Mouse (Mus musculus) intestine, embryonic 16.5 days (tissue): ENCODE measurements around the gene Slit2. TPM values are rescaled to one million over a fixed set of nuclear protein-coding genes. Genes with fewer than 3 reads are reported as not detected.

Experiments used
- ATAC-seq: fragments of 200-750 bp; cut with Nextera tagmentation; 2 replicates; pipeline ENCODE4 v1.8.0; 2017; ENCODE audit warnings: moderate TSS enrichment, moderate library complexity
- H3K27ac ChIP-seq: fragments of 300-500 bp; sonication (generic); 2 replicates; pipeline ENCODE4 v1.5.1; 2014; ENCODE audit warnings: mild to moderate bottlenecking, low read length
- H3K27me3 ChIP-seq: fragments of 300-500 bp; sonication (generic); replicated peaks from 2 replicates; pipeline ENCODE4 v1.6.1; 2014; ENCODE audit warnings: low read length, control low read depth, mixed read lengths; ENCODE audit not compliant: control insufficient read depth, insufficient read depth
- H3K36me3 ChIP-seq: fragments of 300-500 bp; sonication (generic); 2 replicates; pipeline ENCODE4 v1.6.1; 2014; ENCODE audit warnings: low read length, control low read depth; ENCODE audit not compliant: control insufficient read depth, insufficient read depth
- H3K4me1 ChIP-seq: fragments of 300-500 bp; sonication (generic); 2 replicates; pipeline ENCODE4 v1.6.1; 2014; ENCODE audit warnings: low read length, control low read depth, mixed read lengths; ENCODE audit not compliant: control insufficient read depth, insufficient read depth
- H3K4me2 ChIP-seq: fragments of 300-500 bp; sonication (generic); 2 replicates; pipeline ENCODE4 v1.6.1; 2014; ENCODE audit warnings: low read depth, low read length, control low read depth
- H3K4me3 ChIP-seq: fragments of 300-500 bp; sonication (generic); 2 replicates; pipeline ENCODE4 v1.5.1; 2014; ENCODE audit warnings: mild to moderate bottlenecking, low read length
- H3K9ac ChIP-seq: fragments of 300-500 bp; sonication (generic); 2 replicates; pipeline ENCODE4 v1.6.1; 2014; ENCODE audit warnings: low read depth, low read length
- H3K9me3 ChIP-seq: fragments of 300-500 bp; sonication (generic); 2 replicates; pipeline ENCODE4 v1.6.1; 2016; ENCODE audit warnings: low read length, control low read depth; ENCODE audit not compliant: control insufficient read depth
- WGBS: fragments of 180-500 bp; shearing (Covaris S2); extraction: QIAGEN DNeasy Blood & Tissue Kit; methylation state at CpG from one replicate; pipeline ENCODE4 v1.1.7; 2014; 5-methylcytosine and 5-hydroxymethylcytosine counted together
- polyA plus RNA-seq: library from polyadenylated mRNA; unstranded; fragments of >200 nt; fragmentation: Nextera tagmentation; extraction: Ambion mirVana; gene quantifications from 2 replicates; pipeline ENCODE4 v1.2.1, GENCODE M21; 2015

Slit2 gene
- polyA plus RNA-seq, 1 experiment from 2014 or later = 11.6 TPM

DNA sequence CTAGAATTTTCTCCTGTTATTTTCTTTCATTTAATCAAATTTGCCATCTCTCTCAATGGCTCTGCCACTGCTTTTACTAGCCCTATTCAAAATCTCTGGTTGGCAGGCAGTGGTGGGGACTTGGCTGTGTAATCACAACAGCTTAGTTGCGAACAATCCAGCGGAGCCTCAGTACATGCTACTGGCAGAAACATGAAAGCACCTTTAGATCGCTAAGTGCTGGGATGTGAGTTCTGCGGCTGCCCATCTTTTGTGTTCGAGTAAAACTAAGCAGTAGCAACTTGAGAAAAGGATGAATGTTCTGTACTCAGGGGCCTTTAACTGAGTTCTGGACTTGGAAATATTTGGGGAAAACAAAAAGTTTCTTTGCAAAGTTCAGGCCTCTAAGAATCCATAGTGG is 139.7 kb downstream of the Slit2 start:
- no peaks in the 10 kb centered on the region for H3K36me3 ChIP-seq
- no peaks in the 10 kb centered on the region for H3K27me3 ChIP-seq
- H3K4me1 ChIP-seq = no peaks in the 10 kb centered on the region
- H3K4me2 ChIP-seq = no peak overlapping the region
- H3K4me3 ChIP-seq = no peak overlapping the region
- WGBS = 86% methylated on average over 5 of the region's 5 CpGs
- no peaks in the 10 kb centered on the region for H3K9me3 ChIP-seq
- H3K9ac ChIP-seq = no peak overlapping the region
- ATAC-seq = no peak
- H3K27ac ChIP-seq = no peak overlapping the region

DNA sequence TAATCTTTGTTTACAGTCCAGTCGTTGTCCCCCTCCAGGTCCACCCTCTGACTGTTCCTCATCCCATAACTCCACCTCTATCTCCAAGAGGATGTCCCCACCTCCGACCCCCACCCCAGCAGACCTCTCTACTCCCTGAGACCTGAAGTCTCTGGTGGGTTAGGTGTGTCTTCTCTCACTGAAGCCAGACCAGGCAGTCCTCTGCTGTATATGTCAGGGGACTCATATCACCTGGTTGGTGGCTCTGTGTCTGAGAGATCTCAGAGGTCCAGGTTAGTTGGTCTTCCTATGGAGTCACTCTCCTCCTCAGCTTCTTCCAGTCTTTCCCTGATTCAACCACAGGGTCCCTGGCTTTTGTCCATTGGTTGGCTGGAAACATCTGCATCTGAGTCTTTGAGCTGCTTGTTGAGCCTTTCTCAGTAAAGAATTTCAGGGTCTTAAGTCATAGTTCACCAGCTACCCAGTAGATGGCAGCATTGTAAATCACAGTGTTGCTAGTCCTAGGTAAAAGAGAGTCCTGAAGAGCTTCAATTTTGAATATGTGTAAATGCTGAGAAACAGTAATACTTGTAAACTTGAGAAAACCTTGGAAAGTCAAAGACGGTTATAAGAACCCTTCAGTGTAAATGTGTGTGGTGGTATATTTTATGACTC is 143.0 kb downstream of the Slit2 start:
- WGBS = 67% methylated on average over 3 of the region's 3 CpGs

DNA sequence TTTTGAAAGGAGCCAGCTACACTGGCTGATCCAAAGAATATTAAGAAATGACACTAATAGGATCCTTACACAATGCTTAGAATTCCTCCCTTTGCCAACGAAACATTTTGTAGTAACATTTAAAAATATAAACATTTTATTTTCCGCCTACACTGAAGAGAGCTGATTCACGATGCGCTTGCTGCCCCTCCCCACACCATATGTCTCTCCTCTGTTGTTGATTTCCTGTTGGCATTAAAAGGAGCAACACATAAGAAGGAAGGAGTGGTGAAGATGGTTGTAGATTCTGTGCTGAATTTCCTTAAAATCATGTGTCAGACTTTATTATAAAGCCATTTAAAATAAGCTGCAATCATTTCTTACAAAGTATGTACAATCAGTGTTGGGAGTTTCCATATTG is 147.0 kb downstream of the Slit2 start:
- H3K27me3 ChIP-seq = no peaks in the 10 kb centered on the region
- H3K27ac ChIP-seq = no peak overlapping the region
- no peaks in the 10 kb centered on the region for H3K4me1 ChIP-seq
- H3K9me3 ChIP-seq = no peaks in the 10 kb centered on the region
- no peaks in the 10 kb centered on the region for H3K36me3 ChIP-seq
- no peak overlapping the region for H3K4me2 ChIP-seq
- WGBS = 83% methylated on average over 4 of the region's 4 CpGs
- no peak overlapping the region for H3K9ac ChIP-seq
- ATAC-seq = no peak
- no peak overlapping the region for H3K4me3 ChIP-seq

More for the DNA sequence above, 143.0 kb downstream of the Slit2 start:
- H3K4me1 ChIP-seq = no peaks in the 10 kb centered on the region
- no peak overlapping the region for H3K9ac ChIP-seq
- no peaks in the 10 kb centered on the region for H3K9me3 ChIP-seq
- H3K27me3 ChIP-seq = no peaks in the 10 kb centered on the region
- H3K27ac ChIP-seq = no peak overlapping the region
- ATAC-seq = no peak
- H3K36me3 ChIP-seq = no peaks in the 10 kb centered on the region
- H3K4me2 ChIP-seq = no peak overlapping the region
- no peak overlapping the region for H3K4me3 ChIP-seq

DNA sequence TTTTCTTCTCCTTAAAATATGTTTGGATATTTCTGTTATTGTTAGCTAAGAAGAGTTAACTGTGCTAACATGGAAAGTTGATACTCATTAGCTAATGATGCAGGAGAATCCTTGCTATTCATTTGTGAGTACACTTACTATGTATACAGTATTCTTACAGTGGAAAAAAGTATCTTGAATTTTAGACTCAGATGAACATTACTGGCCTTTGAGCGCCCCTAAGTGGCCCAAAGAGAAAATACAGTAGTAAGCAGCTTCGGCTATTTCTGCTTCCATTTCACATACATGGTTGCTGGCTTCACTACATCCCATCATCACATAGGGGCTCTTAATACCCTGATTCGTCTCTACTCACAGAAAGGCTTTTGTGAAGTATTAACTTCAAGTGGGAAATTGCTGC is 153.6 kb downstream of the Slit2 start:
- Histone ChIP-seq H3K9ac (no peak overlapping the region), H3K27me3 (no peaks in the 10 kb centered on the region), H3K4me3 (no peak overlapping the region), H3K4me1 (no peaks in the 10 kb centered on the region), H3K36me3 (no peaks in the 10 kb centered on the region), H3K9me3 (no peaks in the 10 kb centered on the region), H3K27ac (no peak overlapping the region), H3K4me2 (no peak overlapping the region)
- no peak for ATAC-seq
- 15% methylated on average over 3 of the region's 3 CpGs for WGBS

- WGBS = 31% methylated on average over 8 of the region's 8 CpGs
- no peak for ATAC-seq
Measured at GRCm38 (mm10) chr5:48138849-48139487, 156.0 kb downstream of the Slit2 start.

DNA sequence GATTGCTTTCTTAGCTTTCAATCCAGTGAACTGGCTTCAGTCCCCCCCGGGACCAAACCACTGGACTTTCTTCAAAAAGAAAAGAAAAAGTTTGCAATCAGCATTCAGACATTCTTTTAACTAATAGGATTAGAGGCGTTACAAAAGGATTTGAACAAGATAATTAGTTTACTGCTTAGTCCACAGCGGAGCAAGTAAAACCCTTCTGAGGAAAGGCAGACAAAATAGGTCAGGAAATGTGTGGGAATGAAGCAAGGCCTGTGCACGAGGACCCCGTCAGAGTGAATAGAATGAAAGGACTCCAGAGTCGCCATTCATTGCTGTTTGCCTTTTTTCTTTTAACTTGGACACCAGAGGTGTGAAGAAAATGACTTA is 156.5 kb downstream of the Slit2 start:
- Histone ChIP-seq H3K4me2 (no peak overlapping the region), H3K36me3 (no peaks in the 10 kb centered on the region), H3K9me3 (no peaks in the 10 kb centered on the region), H3K4me3 (no peak overlapping the region), H3K27me3 (no peaks in the 10 kb centered on the region), H3K9ac (no peak overlapping the region), H3K4me1 (no peaks in the 10 kb centered on the region), H3K27ac (no peak overlapping the region)
- no peak for ATAC-seq
- 55% methylated on average over 6 of the region's 6 CpGs for WGBS

More at GRCm38 (mm10) chr5:48138849-48139487, 156.0 kb downstream of the Slit2 start:
- H3K9ac ChIP-seq = no peak overlapping the region
- H3K36me3 ChIP-seq = no peaks in the 10 kb centered on the region
- no peak overlapping the region for H3K27ac ChIP-seq
- no peak overlapping the region for H3K4me2 ChIP-seq
- no peaks in the 10 kb centered on the region for H3K27me3 ChIP-seq
- H3K9me3 ChIP-seq = no peaks in the 10 kb centered on the region
- H3K4me3 ChIP-seq = no peak overlapping the region
- no peaks in the 10 kb centered on the region for H3K4me1 ChIP-seq

- H3K4me2 ChIP-seq = no peak overlapping the region
- 88% methylated on average over 2 of the region's 2 CpGs for WGBS
- H3K36me3 ChIP-seq = no peaks in the 10 kb centered on the region
- H3K9me3 ChIP-seq = no peaks in the 10 kb centered on the region
- H3K27me3 ChIP-seq = no peaks in the 10 kb centered on the region
- no peak overlapping the region for H3K9ac ChIP-seq
- H3K4me3 ChIP-seq = no peak overlapping the region
- H3K4me1 ChIP-seq = no peaks in the 10 kb centered on the region
- H3K27ac ChIP-seq = no peak overlapping the region
- ATAC-seq = no peak
Measured at GRCm38 (mm10) chr5:48146082-48146481, 163.1 kb downstream of the Slit2 start.

DNA sequence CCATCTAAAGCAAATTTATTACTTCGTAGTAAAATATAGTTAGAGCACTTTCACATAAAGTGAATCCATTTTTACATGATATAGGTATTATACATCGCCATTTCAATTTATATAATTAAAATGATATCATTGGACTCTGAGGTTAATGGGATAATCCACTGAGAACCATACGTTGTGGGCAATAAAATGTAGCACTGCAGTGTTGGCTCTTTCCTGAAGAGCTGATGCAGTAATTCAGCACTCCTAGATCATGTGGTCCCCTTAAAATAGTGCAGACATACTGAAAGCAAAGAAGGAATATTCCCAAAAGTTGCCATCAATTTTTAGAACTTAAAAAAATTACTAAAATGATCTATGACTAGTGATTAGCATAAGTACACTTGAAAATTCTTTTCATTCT is 177.9 kb downstream of the Slit2 start:
- Histone ChIP-seq H3K9me3 (no peaks in the 10 kb centered on the region), H3K4me1 (no peaks in the 10 kb centered on the region), H3K27ac (no peak overlapping the region), H3K4me2 (no peak overlapping the region), H3K9ac (no peak overlapping the region), H3K4me3 (no peak overlapping the region), H3K27me3 (no peaks in the 10 kb centered on the region), H3K36me3 (no peaks in the 10 kb centered on the region)
- WGBS = 79% methylated on average over 3 of the region's 3 CpGs
- no peak for ATAC-seq

GRCm38 (mm10) chr5:48181646-48182302 is 198.8 kb downstream of the Slit2 start:
- ATAC-seq = no peak
- no peak overlapping the region for H3K4me2 ChIP-seq
- H3K27ac ChIP-seq = no peak overlapping the region
- no peak overlapping the region for H3K9ac ChIP-seq
- WGBS = 51% methylated on average over 9 of the region's 9 CpGs
- no peak overlapping the region for H3K4me3 ChIP-seq
- no peaks in the 10 kb centered on the region for H3K4me1 ChIP-seq
- H3K9me3 ChIP-seq = no peaks in the 10 kb centered on the region
- no peaks in the 10 kb centered on the region for H3K27me3 ChIP-seq
- H3K36me3 ChIP-seq = no peaks in the 10 kb centered on the region
